7 mouse cellular contexts compared by ENCODE assay signal in the genomic region with DNA sequence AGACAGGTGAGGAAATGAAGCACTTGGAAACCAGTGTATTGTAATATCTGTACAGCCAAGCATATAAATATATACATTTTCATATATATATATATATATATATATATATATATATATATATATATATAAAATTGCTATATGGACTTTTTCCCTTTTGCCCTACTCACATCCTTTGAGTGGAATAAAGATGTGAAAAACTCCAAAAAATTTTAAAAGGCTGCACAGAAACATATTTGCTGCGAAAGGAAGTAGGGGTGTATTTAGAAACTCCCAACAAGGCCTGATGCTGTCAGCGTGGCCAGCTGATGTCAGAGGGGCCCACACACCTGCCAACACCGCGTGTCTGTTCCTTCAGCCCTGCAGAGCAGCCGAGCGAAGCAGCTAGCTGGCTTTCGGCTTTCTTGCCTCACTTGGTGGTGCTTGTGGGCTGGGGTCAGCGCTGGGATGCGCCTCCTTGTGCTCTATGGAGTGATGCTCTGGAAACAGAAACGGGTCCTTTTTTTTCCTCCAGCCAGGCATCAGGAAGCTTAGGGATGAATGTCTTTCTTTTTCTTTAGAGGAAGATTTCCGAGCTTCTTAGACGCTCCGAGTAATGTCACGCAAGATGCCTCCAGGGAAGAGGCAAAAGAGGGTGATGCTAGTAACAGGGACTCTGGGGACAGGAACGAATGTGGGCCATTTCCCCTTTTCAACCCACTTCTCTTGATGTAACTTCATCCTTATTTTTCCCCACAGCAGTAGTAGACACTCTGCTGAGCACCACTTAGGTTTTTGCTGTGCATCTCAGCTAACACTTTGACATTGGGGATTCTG. TPM values are rescaled to one million over a fixed set of nuclear protein-coding genes. Genes with fewer than 3 reads are reported as not detected.
A peak's percentile ranks its signal among the peaks of the same experiment; 100 is the strongest.
DNase-seq lines count a peak whose midpoint lies in the region; ATAC-seq and TF ChIP-seq lines count a peak whose summit lies in the region.

No protein-coding gene starts in this region.

- intact Hi-C loops in left cerebral cortex, postnatal 25 days (cut with DNase I) = no loop called here

- DNase-seq in lung, embryonic 14.5 days = no peak
- DNase-seq in lung, postnatal 14 days = no peak
- peak; percentile 33 for DNase-seq in embryo, embryonic 11 days
- DNase-seq in spleen, postnatal 36 days (ENCODE audit: low spot score in 2 of 2) = peak; percentile 63 to 68
- no peak for DNase-seq in left cerebral cortex, postnatal 25 days (ENCODE audit: low spot score in 2 of 2)
- no peak for DNase-seq in lung, postnatal 36 days

- no peak overlapping the region for H3K9ac ChIP-seq in lung, embryonic 14.5 days
- no peak overlapping the region for H3K9ac ChIP-seq in liver, embryonic 12.5 days

- H3K4me2 ChIP-seq in lung, embryonic 14.5 days = peak overlapping the region; percentile 93; the same call in 1 of the 2 replicates
- H3K4me2 ChIP-seq in liver, embryonic 12.5 days = peak overlapping the region; percentile 94

- H3K27me3 ChIP-seq in lung, embryonic 14.5 days (ENCODE audit: insufficient read depth, low read length) = no peaks in the 10 kb centered on the region
- H3K27me3 ChIP-seq in liver, embryonic 12.5 days (replicated peaks) = peaks cover 9% of the 10 kb centered on the region; the same call in 1 of the 2 replicates

- H3K36me3 ChIP-seq in lung, embryonic 14.5 days (ENCODE audit: insufficient read depth) = no peaks in the 10 kb centered on the region
- H3K36me3 ChIP-seq in liver, embryonic 12.5 days = no peaks in the 10 kb centered on the region

- no peak overlapping the region for H3K4me3 ChIP-seq in lung, embryonic 14.5 days (ENCODE audit: low read depth, low read length)
- H3K4me3 ChIP-seq in liver, embryonic 12.5 days = no peak overlapping the region

- H3K27ac ChIP-seq in lung, embryonic 14.5 days (ENCODE audit: low read depth) = no peak overlapping the region
- no peak overlapping the region for H3K27ac ChIP-seq in liver, embryonic 12.5 days

- no peaks in the 10 kb centered on the region for H3K4me1 ChIP-seq in lung, embryonic 14.5 days (ENCODE audit: insufficient read depth)
- H3K4me1 ChIP-seq in liver, embryonic 12.5 days = peaks cover 25% of the 10 kb centered on the region

- WGBS in lung, embryonic 14.5 days = 29% methylated on average over 15 of the region's 15 CpGs
- 42% methylated on average over 15 of the region's 15 CpGs for WGBS in liver, embryonic 12.5 days (ENCODE audit: insufficient replicate concordance)

- no peaks in the 10 kb centered on the region for H3K9me3 ChIP-seq in lung, embryonic 14.5 days (ENCODE audit: low read depth, low read length)
- no peaks in the 10 kb centered on the region for H3K9me3 ChIP-seq in liver, embryonic 12.5 days (replicated peaks)

- ATAC-seq in lung, embryonic 14.5 days (ENCODE audit: insufficient read depth) = no peak
- no peak for ATAC-seq in liver, embryonic 12.5 days

- TF ChIP-seq CTCF in lung, embryonic 14.5 days (IDR thresholded peaks at IDR 0.05; ENCODE audit: low read depth) = no peak

RNA-seq across cellular contexts. Expression of a gene that starts 2.9 kb away (rescaled TPM):
- polyA plus RNA-seq in lung, embryonic 14.5 days (2014; fragmentation: Nextera tagmentation; extraction: Ambion mirVana) = 14.9 and 15.4 TPM in 2 replicates
- 5.4 and 5.9 TPM in 2 replicates for polyA plus RNA-seq in liver, embryonic 12.5 days (2016; fragmentation: Nextera tagmentation; extraction: Ambion mirVana)
- total RNA-seq in left cerebral cortex, postnatal 25 days (2021) = 100 to 1,000 TPM; 146 to 150 TPM

RNA-seq across cellular contexts. Expression of a gene that starts 14.8 kb away (rescaled TPM):
- 66.9 and 67.6 TPM in 2 replicates for polyA plus RNA-seq in lung, embryonic 14.5 days (2014; fragmentation: Nextera tagmentation; extraction: Ambion mirVana)
- 32.2 and 32.3 TPM in 2 replicates for polyA plus RNA-seq in liver, embryonic 12.5 days (2016; fragmentation: Nextera tagmentation; extraction: Ambion mirVana)
- total RNA-seq in left cerebral cortex, postnatal 25 days (2021) = 100 to 1,000 TPM; 104 to 105 TPM

Comparison
In these comparisons a context has a peak if more than half of its experiments do, and no peak if none do; other contexts are left out.
1. DNase-seq: peak in embryo, embryonic 11 days (single experiment) and spleen, postnatal 36 days (2 of 2); none in lung, embryonic 14.5 days (single experiment), lung, postnatal 14 days (single experiment), left cerebral cortex, postnatal 25 days (0 of 2) and lung, postnatal 36 days (single experiment).